Mouse (Mus musculus) midbrain, embryonic 11.5 days (tissue): Measurements from ENCODE around the gene H6pd. TPM values are rescaled to one million over a fixed set of nuclear protein-coding genes. Genes with fewer than 3 reads are reported as not detected.

Experiments
- ATAC-seq: fragments of 200-750 bp; cut with Nextera tagmentation; 2 replicates; pipeline ENCODE4 v1.8.0; 2017; ENCODE audit warnings: moderate TSS enrichment, moderate library complexity; ENCODE audit not compliant: low FRiP score
- DNase-seq: peaks from one replicate; pipeline ENCODE4 v3.0.0; 2015; ENCODE audit warnings: low spot score; ENCODE audit errors: missing footprints
- H3K27ac ChIP-seq: fragments of 300-500 bp; sonication (generic); 2 replicates; pipeline ENCODE4 v1.5.1; 2014; ENCODE audit warnings: low read depth, low read length
- H3K27me3 ChIP-seq: fragments of 300-500 bp; sonication (generic); 2 replicates; pipeline ENCODE4 v1.6.1; 2014; ENCODE audit warnings: mild to moderate bottlenecking, low read length, moderate library complexity, mixed read lengths; ENCODE audit not compliant: control insufficient read depth, insufficient read depth
- H3K36me3 ChIP-seq: fragments of 300-500 bp; sonication (generic); 2 replicates; pipeline ENCODE4 v1.6.1; 2014; ENCODE audit warnings: mild to moderate bottlenecking, low read length, moderate library complexity, mixed read lengths; ENCODE audit not compliant: control insufficient read depth, insufficient read depth
- H3K4me1 ChIP-seq: fragments of 300-500 bp; sonication (generic); 2 replicates; pipeline ENCODE4 v1.6.1; 2014; ENCODE audit warnings: low read length; ENCODE audit not compliant: control insufficient read depth, insufficient read depth
- H3K4me2 ChIP-seq: fragments of 300-500 bp; sonication (generic); 2 replicates; pipeline ENCODE4 v1.6.1; 2014; ENCODE audit warnings: mild to moderate bottlenecking, moderate library complexity
- H3K4me3 ChIP-seq: fragments of 300-500 bp; sonication (generic); 2 replicates; pipeline ENCODE4 v1.5.1; 2014; ENCODE audit warnings: low read depth, low read length
- H3K9ac ChIP-seq: fragments of 300-500 bp; sonication (generic); 2 replicates; pipeline ENCODE4 v1.6.1; 2014; ENCODE audit warnings: low read length
- H3K9me3 ChIP-seq: fragments of 300-500 bp; sonication (generic); 2 replicates; pipeline ENCODE4 v1.6.1; 2016; ENCODE audit warnings: low read length; ENCODE audit not compliant: control insufficient read depth
- WGBS: fragments of 180-500 bp; shearing (Covaris S2); extraction: QIAGEN DNeasy Blood & Tissue Kit; methylation state at CpG from one replicate; pipeline ENCODE4 v1.1.7; 2014; 5-methylcytosine and 5-hydroxymethylcytosine counted together
- polyA plus RNA-seq: library from polyadenylated mRNA; unstranded; fragments of >200 nt; fragmentation: Nextera tagmentation; extraction: Ambion mirVana; gene quantifications from 2 replicates; pipeline ENCODE4 v1.2.1, GENCODE M21; 2014

The H6pd gene
- polyA plus RNA-seq, 1 experiment from 2014 or later, result 2.4 TPM

GRCm38 (mm10) chr4:149990212-149990953 lies 18.4 kb downstream of the H6pd start:
- no peak overlapping the region for H3K4me3 ChIP-seq
- peaks cover 8% of the 10 kb centered on the region; the same call in 1 of the 2 replicates for H3K27me3 ChIP-seq
- H3K9ac ChIP-seq, result no peak overlapping the region
- peaks cover 16% of the 10 kb centered on the region for H3K4me1 ChIP-seq
- WGBS, result 4% methylated on average over 8 of the region's 8 CpGs
- ATAC-seq, result peak; percentile 47
- no peak overlapping the region for H3K4me2 ChIP-seq
- no peaks in the 10 kb centered on the region for H3K9me3 ChIP-seq
- H3K36me3 ChIP-seq, result no peaks in the 10 kb centered on the region
- DNase-seq, result peak; percentile 86
- H3K27ac ChIP-seq, result no peak overlapping the region

GRCm38 (mm10) chr4:149988931-149989556 lies 19.8 kb downstream of the H6pd start:
- Histone ChIP-seq H3K4me1 (peaks cover 16% of the 10 kb centered on the region), H3K27ac (no peak overlapping the region), H3K36me3 (no peaks in the 10 kb centered on the region), H3K9me3 (no peaks in the 10 kb centered on the region), H3K4me2 (peak overlapping the region; percentile 42), H3K9ac (peak overlapping the region; percentile 41; the same call in 1 of the 2 replicates), H3K4me3 (peak overlapping the region; percentile 11), H3K27me3 (peaks cover 8% of the 10 kb centered on the region; the same call in 1 of the 2 replicates)
- peak; percentile 97 for DNase-seq
- WGBS, result 9% methylated on average over 21 of the region's 21 CpGs
- peak; percentile 92 for ATAC-seq

DNA sequence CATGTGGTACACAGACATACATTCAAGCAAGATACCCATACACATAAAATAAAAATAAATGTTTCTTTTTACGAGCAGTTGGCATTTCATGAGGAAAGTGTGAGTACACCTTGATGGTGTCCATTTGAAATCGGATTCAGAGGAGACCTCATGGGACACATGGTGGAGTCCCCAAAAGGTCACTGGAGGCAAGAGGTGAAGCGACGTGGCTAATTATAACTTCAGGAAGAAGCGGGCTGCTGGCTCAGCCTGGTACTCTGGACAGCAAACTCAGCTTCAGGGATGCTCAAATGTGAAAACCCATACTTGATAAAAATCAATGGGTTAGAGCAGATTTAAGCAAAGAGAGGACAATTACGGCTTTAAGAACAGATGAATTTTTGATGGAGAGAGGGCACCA lies 20.5 kb downstream of the H6pd start:
- no peak for ATAC-seq
- no peak overlapping the region for H3K4me3 ChIP-seq
- whole genome bisulfite sequencing, result 76% methylated on average over 6 of the region's 6 CpGs

DNA sequence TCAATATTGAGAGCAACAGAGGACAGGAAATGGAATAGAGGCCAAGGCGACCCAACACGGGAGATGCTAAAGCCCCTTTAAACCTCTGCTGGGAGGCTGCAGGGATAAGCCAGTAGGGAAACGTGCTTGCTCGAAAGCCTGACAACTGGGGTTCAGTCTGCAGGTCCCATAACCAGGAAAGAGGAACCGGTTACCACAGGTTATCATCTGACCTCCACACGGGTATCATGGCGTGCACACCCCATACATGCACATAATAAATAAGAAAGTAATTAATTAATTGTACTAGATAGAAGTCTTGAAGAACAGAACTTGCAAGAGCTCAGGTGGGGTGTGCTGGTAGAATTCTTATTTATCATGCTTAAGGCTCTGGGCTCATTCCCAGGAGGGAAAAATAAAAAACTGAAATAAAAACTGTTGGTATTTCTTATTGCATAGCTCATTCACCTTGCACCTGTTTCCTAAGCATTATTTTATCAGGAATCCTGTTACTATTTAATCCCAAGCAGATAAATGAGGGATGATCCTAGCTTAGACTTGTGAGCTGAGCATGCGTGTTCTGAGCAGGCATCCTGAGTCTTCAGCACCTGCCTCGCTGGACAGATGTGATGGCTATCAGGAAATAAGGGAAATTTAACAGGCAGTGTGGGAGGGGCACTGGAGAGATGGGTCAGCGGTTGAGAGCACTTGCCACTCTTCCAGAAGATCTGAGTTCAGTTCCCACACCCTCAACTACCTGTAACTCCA lies 22.0 kb downstream of the H6pd start:
- H3K36me3 ChIP-seq, result no peaks in the 10 kb centered on the region
- H3K9me3 ChIP-seq, result no peaks in the 10 kb centered on the region
- DNase-seq (no peak), ATAC-seq (no peak)
- 84% methylated on average over 10 of the region's 10 CpGs for whole genome bisulfite sequencing
- no peak overlapping the region for H3K9ac ChIP-seq
- no peak overlapping the region for H3K27ac ChIP-seq
- H3K4me1 ChIP-seq, result peaks cover 16% of the 10 kb centered on the region
- H3K4me2 ChIP-seq, result no peak overlapping the region
- no peak overlapping the region for H3K4me3 ChIP-seq
- H3K27me3 ChIP-seq, result peaks cover 8% of the 10 kb centered on the region; the same call in 1 of the 2 replicates

More for the DNA sequence above, 20.5 kb downstream of the H6pd start:
- H3K36me3 ChIP-seq, result no peaks in the 10 kb centered on the region
- H3K4me2 ChIP-seq, result peak overlapping the region; percentile 42; the same call in 1 of the 2 replicates
- peaks cover 8% of the 10 kb centered on the region; the same call in 1 of the 2 replicates for H3K27me3 ChIP-seq
- H3K4me1 ChIP-seq, result peaks cover 16% of the 10 kb centered on the region
- H3K9me3 ChIP-seq, result no peaks in the 10 kb centered on the region
- H3K9ac ChIP-seq, result 0 out of 2 replicates have a peak overlapping the region, but pooled peaks have one; percentile 41
- H3K27ac ChIP-seq, result no peak overlapping the region
- DNase-seq, result no peak

DNA sequence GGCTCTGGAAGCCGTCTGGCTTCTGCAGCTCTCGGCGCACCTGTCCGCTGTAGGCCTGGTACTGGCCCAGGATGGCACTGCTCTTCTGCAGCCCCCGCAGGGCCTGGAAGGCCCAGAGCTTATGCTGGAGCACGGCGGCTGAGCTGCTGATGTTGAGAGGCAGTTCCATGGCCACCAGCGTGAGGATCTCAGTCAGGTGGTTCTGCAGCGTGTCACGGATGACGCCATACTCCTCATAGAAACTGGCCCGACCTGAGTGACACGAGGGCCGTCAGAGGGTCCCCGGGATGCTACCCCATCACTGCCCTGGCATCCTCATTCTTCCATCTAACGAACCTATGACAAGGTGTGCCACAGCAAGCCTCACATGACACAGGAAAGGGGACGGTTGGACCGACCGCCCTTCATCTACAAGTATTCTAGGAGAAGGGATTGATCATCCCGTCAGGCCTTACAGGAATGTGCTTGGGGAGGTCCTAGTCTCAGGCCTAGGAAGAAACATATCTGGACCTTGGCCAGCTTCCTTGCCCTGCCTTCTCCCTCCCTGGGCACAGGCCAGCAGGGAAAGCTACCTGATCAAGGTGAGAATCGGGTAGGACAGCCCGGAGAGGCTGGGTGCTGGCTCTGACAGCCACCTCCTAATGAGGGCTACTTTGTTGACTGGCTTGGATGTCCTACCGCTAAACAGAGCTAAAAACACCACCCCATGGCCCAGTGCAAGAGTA lies 24.7 kb downstream of the H6pd start:
- Histone ChIP-seq H3K36me3 (no peaks in the 10 kb centered on the region), H3K4me3 (no peak overlapping the region), H3K27ac (no peak overlapping the region), H3K4me1 (peaks cover 7% of the 10 kb centered on the region), H3K9ac (no peak overlapping the region), H3K9me3 (no peaks in the 10 kb centered on the region), H3K4me2 (no peak overlapping the region), H3K27me3 (peaks cover under 1% of the 10 kb centered on the region; the same call in 1 of the 2 replicates)
- ATAC-seq (no peak), DNase-seq (no peak)
- 90% methylated on average over 23 of the region's 23 CpGs for WGBS

GRCm38 (mm10) chr4:149982154-149982553 lies 26.7 kb downstream of the H6pd start:
- Histone ChIP-seq H3K4me1 (peaks cover 3% of the 10 kb centered on the region; the same call in 1 of the 2 replicates), H3K9ac (no peak overlapping the region), H3K4me3 (no peak overlapping the region), H3K9me3 (no peaks in the 10 kb centered on the region), H3K27me3 (peaks cover 2% of the 10 kb centered on the region; the same call in 1 of the 2 replicates), H3K36me3 (no peaks in the 10 kb centered on the region), H3K4me2 (no peak overlapping the region), H3K27ac (no peak overlapping the region)
- DNase-seq, result no peak
- ATAC-seq, result no peak
- 83% methylated on average over 15 of the region's 15 CpGs for WGBS

DNA sequence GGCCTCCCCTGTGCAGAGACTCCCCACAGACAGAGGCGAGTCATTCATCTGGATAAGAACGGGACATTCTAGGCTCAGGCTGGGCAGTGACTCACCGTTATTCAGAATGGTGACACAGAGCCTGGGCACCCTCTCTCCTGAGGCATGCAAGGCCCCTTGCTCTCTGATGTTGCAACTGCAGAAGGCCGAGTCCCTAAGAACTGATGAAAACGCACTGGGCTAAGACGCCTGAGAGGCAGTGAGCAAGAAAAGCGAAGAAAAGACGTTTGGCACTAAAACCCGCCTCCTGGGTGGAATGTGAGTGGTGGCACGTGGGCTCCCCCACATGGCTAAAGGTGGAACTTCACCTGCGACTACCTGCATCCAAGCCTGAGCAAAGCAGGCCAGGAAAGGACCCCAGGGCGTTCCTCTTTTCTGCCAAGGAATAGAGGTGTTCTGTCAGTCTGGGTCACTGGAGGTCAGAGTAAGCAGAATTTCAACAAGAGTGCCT lies 29.0 kb downstream of the H6pd start:
- H3K4me1 ChIP-seq, result peaks cover 3% of the 10 kb centered on the region; the same call in 1 of the 2 replicates
- H3K9me3 ChIP-seq, result no peaks in the 10 kb centered on the region
- H3K4me2 ChIP-seq, result peak overlapping the region; percentile 41
- H3K4me3 ChIP-seq, result no peak overlapping the region
- DNase-seq (peak; percentile 99), ATAC-seq (peak; percentile 59; the same call in 1 of the 2 replicates)
- no peak overlapping the region for H3K27ac ChIP-seq
- peak overlapping the region; percentile 52 for H3K9ac ChIP-seq
- WGBS, result 5% methylated on average over 12 of the region's 12 CpGs
- H3K27me3 ChIP-seq, result peaks cover 2% of the 10 kb centered on the region; the same call in 1 of the 2 replicates
- H3K36me3 ChIP-seq, result no peaks in the 10 kb centered on the region

DNA sequence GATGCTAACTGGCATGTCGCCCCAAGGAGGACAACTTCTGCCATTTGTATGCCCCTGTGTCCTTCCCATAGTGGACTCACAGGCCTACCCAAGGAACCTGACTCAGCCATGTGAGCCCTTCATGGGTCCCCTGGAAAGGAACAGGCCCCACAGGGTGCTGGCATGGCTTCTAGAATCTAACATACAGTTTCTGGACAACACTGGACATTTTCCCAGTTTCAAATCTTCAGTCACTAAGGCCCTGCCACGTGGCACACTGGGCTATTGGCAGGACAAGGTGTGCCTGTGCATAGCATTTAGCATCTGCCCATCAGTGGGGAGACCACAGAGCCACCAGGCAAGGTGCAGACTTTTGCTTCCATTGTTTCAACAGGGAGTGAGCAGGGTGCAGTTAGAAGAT lies 30.0 kb downstream of the H6pd start:
- Histone ChIP-seq H3K9ac (no peak overlapping the region), H3K27ac (no peak overlapping the region), H3K4me2 (no peak overlapping the region), H3K36me3 (no peaks in the 10 kb centered on the region), H3K4me1 (peaks cover 3% of the 10 kb centered on the region; the same call in 1 of the 2 replicates), H3K4me3 (no peak overlapping the region), H3K27me3 (peaks cover 2% of the 10 kb centered on the region; the same call in 1 of the 2 replicates), H3K9me3 (no peaks in the 10 kb centered on the region)
- WGBS, result 75% methylated on average over 2 of the region's 2 CpGs
- ATAC-seq, result no peak
- DNase-seq, result no peak
